Mouse (Mus musculus): Measurements from ENCODE around the gene Prlr.

DNA sequence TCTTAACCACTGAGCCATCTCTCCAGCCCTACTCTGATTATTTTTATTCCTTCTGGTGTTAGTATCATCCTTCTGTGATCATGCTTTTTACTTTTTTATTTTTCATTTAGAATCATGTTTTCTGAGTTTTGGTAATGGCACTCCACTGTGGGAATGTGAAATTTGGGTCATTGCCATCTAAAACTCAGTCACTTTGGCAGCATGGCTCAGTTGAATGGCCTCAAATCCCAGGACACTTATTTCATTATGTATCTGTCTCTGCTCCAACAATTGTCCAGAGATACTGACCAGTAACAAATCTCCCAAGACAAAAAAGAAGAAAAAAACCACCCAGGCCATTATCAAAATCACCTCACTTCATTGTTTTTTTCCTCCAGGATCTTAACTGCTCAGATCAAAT is 65.2 kb downstream of the Prlr start:
- no peak for TF ChIP-seq CTCF (IDR thresholded peaks at IDR 0.05; ENCODE audit: low read depth)
- TF ChIP-seq EP300 (IDR thresholded peaks at IDR 0.05; ENCODE audit: low read depth) = no peak

Data from liver, postnatal 0 days (tissue).